Mouse (Mus musculus) intestine, embryonic 16.5 days (tissue): ENCODE measurements around the gene Irf2bpl. TPM values are rescaled to one million over a fixed set of nuclear protein-coding genes. Genes with fewer than 3 reads are reported as not detected.

Experiments
- ATAC-seq: fragments of 200-750 bp; cut with Nextera tagmentation; 2 replicates; pipeline ENCODE4 v1.8.0; 2017; ENCODE audit warnings: moderate TSS enrichment, moderate library complexity
- H3K27ac ChIP-seq: fragments of 300-500 bp; sonication (generic); 2 replicates; pipeline ENCODE4 v1.5.1; 2014; ENCODE audit warnings: mild to moderate bottlenecking, low read length
- H3K27me3 ChIP-seq: fragments of 300-500 bp; sonication (generic); replicated peaks from 2 replicates; pipeline ENCODE4 v1.6.1; 2014; ENCODE audit warnings: low read length, control low read depth, mixed read lengths; ENCODE audit not compliant: control insufficient read depth, insufficient read depth
- H3K36me3 ChIP-seq: fragments of 300-500 bp; sonication (generic); 2 replicates; pipeline ENCODE4 v1.6.1; 2014; ENCODE audit warnings: low read length, control low read depth; ENCODE audit not compliant: control insufficient read depth, insufficient read depth
- H3K4me1 ChIP-seq: fragments of 300-500 bp; sonication (generic); 2 replicates; pipeline ENCODE4 v1.6.1; 2014; ENCODE audit warnings: low read length, control low read depth, mixed read lengths; ENCODE audit not compliant: control insufficient read depth, insufficient read depth
- H3K4me2 ChIP-seq: fragments of 300-500 bp; sonication (generic); 2 replicates; pipeline ENCODE4 v1.6.1; 2014; ENCODE audit warnings: low read depth, low read length, control low read depth
- H3K4me3 ChIP-seq: fragments of 300-500 bp; sonication (generic); 2 replicates; pipeline ENCODE4 v1.5.1; 2014; ENCODE audit warnings: mild to moderate bottlenecking, low read length
- H3K9ac ChIP-seq: fragments of 300-500 bp; sonication (generic); 2 replicates; pipeline ENCODE4 v1.6.1; 2014; ENCODE audit warnings: low read depth, low read length
- H3K9me3 ChIP-seq: fragments of 300-500 bp; sonication (generic); 2 replicates; pipeline ENCODE4 v1.6.1; 2016; ENCODE audit warnings: low read length, control low read depth; ENCODE audit not compliant: control insufficient read depth
- WGBS: fragments of 180-500 bp; shearing (Covaris S2); extraction: QIAGEN DNeasy Blood & Tissue Kit; methylation state at CpG from one replicate; pipeline ENCODE4 v1.1.7; 2014; 5-methylcytosine and 5-hydroxymethylcytosine counted together
- polyA plus RNA-seq: library from polyadenylated mRNA; unstranded; fragments of >200 nt; fragmentation: Nextera tagmentation; extraction: Ambion mirVana; gene quantifications from 2 replicates; pipeline ENCODE4 v1.2.1, GENCODE M21; 2015

Gene Irf2bpl
- polyA plus RNA-seq, 1 experiment from 2014 or later = 8.2 TPM

DNA sequence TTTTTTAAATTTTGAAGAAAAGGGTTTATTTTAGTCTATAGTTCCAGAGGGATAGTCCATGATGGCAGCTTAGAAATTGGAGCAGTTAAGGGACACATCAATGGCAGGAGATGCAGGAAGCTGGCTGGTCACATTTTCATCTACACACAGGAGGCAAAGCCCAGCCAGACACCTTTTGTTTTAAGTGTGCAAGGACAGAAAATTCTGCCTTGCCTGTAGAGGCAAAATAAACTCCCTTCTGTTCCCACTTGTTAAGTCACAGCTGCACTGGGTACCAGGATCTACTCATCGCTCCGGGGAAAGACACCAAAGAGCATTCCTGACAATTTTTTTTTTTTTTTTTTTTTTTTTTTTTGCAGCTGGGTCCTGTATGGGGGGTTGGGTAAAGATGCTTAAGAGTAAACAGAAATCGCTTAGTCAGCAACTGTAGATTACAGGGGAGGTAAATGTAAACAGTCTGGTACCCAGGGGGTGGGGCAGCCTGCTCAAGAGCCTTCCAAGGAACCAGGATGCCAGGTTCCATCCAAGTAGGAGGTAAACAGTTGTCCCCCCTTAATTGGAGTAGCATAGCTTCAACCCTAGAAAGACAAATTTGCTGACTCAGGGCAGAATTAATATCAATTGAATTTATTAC is 4.4 kb downstream of the Irf2bpl start:
- Histone ChIP-seq H3K4me2 (no peak overlapping the region), H3K27ac (no peak overlapping the region)
- WGBS = 65% methylated on average over 3 of the region's 3 CpGs

DNA sequence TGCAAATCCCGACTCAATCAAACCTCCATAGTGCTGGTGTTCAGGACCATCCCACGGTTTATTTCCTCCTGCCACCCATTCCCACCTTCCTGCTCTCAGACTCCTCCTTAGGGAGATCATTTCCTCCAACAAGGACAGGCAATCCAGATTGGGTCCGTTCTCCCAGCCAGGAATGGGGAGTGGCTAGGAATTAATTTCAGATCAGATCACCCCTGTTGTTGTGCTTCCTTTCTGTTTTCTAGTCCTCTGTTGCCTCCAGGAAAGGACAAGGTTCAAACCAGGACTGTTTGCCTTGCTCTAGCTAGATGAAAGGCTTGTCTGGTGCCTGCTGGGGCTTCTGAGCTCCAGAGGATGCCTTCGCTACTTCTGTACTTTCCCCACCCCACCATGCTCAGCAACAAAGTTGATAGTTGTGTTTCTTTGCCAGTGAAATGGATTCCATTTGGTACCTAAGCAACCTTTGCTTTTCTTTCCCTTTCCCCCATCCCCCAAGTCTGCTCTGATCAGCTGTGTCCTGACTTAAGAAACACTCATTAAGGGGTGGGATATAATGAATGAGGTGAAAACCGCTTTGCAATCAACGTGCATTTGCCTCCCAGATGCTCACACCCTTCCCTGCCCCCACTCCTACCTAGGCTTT is 5.0 kb downstream of the Irf2bpl start:
- Histone ChIP-seq H3K4me2 (no peak overlapping the region), H3K4me3 (no peak overlapping the region), H3K36me3 (peaks cover 2% of the 10 kb centered on the region; the same call in 1 of the 2 replicates), H3K27me3 (no peaks in the 10 kb centered on the region), H3K9ac (no peak overlapping the region), H3K27ac (no peak overlapping the region), H3K4me1 (peaks cover 22% of the 10 kb centered on the region), H3K9me3 (no peaks in the 10 kb centered on the region)
- no peak for ATAC-seq
- 58% methylated on average over 6 of the region's 6 CpGs for WGBS

More for the DNA sequence above, 4.4 kb downstream of the Irf2bpl start:
- Histone ChIP-seq H3K9ac (no peak overlapping the region), H3K36me3 (peaks cover 2% of the 10 kb centered on the region; the same call in 1 of the 2 replicates), H3K27me3 (no peaks in the 10 kb centered on the region), H3K9me3 (no peaks in the 10 kb centered on the region), H3K4me1 (peaks cover 25% of the 10 kb centered on the region), H3K4me3 (no peak overlapping the region)
- ATAC-seq = no peak

DNA sequence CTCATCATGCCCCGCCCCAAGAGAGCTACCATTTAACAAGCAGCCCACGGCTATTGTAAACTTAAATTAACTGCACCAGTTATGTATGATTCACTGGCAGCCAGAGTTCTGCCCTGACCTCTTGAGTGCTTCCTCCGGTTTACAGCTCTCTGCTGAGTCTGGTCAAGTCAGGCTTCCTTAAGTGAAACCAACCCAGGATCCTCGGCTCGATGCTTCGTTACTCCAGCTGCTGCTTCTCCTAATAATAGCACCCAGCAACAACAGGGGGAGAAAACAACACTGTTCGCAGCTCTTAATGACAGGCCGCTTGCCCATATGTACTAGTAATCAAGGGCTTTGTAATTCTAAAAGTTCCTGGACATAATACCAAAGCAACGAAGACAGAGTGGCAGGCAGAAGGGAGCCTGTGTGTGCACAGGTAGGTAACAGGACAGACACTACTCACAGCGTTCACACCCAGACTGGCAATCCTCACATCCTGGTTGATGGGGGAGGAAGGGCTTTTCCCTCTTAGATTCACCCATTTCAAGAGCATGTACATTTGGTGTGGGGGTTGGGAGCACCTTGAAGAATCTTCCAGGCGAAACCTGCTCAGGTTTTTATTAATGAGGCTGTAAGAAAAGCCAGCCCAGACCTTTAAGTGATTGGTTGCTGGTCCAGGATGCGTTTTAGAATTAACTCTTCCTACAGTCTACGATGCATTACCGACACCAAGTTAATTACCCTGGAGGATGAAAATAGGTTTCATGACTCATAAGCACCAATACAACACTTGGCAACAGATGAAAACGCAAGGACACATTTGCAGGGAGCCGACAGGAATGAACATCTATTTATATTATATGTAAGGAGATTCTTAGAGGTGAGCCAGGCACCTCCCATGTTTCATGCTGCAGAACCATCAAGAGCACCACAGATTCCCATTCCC is 5.9 kb downstream of the Irf2bpl start:
- Histone ChIP-seq H3K27me3 (no peaks in the 10 kb centered on the region), H3K9ac (no peak overlapping the region), H3K4me1 (peaks cover 22% of the 10 kb centered on the region), H3K36me3 (peaks cover 2% of the 10 kb centered on the region; the same call in 1 of the 2 replicates), H3K4me3 (no peak overlapping the region), H3K9me3 (no peaks in the 10 kb centered on the region), H3K27ac (peak overlapping the region; percentile 6; the same call in 1 of the 2 replicates), H3K4me2 (no peak overlapping the region)
- peak; percentile 18; the same call in 1 of the 2 replicates for ATAC-seq
- 48% methylated on average over 16 of the region's 16 CpGs for WGBS

DNA sequence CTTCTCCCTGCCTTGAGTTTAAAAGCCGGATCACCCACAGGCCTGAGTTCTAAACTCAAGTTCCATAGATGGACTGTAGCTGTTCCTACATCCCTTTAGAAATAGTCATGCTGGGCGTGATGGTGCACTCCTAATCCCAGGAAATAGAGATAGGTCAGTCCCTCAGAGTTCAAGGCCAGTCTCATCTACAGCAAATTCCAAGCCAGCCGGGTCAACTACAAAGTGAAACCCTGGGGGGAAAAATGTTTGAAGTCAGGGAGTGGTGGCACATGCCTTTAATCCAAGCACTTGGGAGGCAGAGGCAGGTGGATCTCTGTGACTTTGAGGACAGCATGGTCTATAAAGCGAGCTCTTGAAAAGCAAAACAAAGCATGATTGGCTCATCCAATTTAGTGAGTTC is 7.6 kb downstream of the Irf2bpl start:
- 83% methylated on average over 4 of the region's 4 CpGs for WGBS
- no peak overlapping the region for H3K4me2 ChIP-seq

DNA sequence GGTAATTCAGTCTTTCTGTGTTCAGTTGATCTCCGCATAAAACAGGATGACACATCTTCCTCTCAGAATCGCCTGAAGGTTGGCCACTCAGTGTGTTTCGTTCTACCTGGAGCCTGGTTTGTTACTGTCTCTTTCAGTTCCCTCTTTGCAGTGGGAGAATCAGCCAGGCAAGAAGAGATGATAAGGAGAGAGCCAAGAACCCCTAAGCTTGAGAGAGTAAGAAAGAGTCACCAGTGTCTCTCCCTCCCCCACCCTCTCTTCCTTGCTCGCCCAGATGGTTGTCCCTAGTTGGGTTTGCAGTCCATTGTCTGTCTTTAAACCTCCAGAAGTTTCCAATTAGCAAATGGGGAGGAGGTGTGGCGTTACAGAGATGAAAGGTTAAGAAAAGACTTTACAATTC is 8.5 kb downstream of the Irf2bpl start:
- Histone ChIP-seq H3K4me3 (no peak overlapping the region), H3K9me3 (no peaks in the 10 kb centered on the region), H3K4me2 (no peak overlapping the region), H3K36me3 (peaks cover 2% of the 10 kb centered on the region; the same call in 1 of the 2 replicates), H3K9ac (no peak overlapping the region), H3K27ac (no peak overlapping the region), H3K27me3 (no peaks in the 10 kb centered on the region), H3K4me1 (peaks cover 18% of the 10 kb centered on the region)
- no peak for ATAC-seq
- 82% methylated on average over 5 of the region's 5 CpGs for WGBS

More for the DNA sequence above, 7.6 kb downstream of the Irf2bpl start:
- no peak overlapping the region for H3K27ac ChIP-seq
- no peak for ATAC-seq
- peaks cover 2% of the 10 kb centered on the region; the same call in 1 of the 2 replicates for H3K36me3 ChIP-seq
- H3K9ac ChIP-seq = no peak overlapping the region
- no peak overlapping the region for H3K4me3 ChIP-seq
- no peaks in the 10 kb centered on the region for H3K27me3 ChIP-seq
- no peaks in the 10 kb centered on the region for H3K9me3 ChIP-seq
- H3K4me1 ChIP-seq = peaks cover 21% of the 10 kb centered on the region

DNA sequence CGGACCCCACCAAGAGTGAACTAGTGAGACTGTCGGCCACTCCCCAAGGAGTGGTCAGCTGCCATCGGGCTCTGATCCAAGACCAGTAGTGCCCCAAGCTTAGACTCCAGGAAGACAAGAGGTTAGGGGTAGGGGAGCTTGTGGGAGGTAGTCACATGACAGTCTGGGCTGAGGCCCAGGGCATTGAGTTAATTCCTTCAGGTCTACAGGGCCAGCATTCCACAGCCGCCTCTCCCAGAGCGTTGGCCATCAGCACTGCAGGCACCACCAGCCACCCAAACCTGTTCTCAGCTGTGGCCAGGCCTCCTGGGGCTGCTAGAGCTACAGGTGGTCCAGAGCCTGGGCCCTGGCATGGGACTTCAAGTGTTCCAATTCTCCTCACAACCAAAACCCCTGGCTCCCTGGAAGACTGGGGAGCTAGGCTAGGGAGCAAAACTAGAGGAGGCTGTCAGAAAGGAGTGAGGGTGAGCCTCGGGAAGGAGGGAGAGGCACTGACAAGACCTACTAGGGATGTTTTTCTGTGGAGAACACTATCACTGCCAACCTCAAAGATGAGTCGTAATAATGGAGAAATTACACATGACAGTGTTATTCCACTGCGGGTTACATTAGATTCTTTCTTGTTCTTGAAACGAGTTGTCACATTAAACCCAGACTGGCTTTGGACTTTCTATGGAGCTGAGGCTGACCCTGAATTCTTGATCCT is 12.1 kb downstream of the Irf2bpl start:
- H3K4me2 ChIP-seq = no peak overlapping the region
- H3K4me1 ChIP-seq = peaks cover 9% of the 10 kb centered on the region
- peak; percentile 29; the same call in 1 of the 2 replicates for ATAC-seq
- no peak overlapping the region for H3K9ac ChIP-seq
- H3K36me3 ChIP-seq = no peaks in the 10 kb centered on the region
- H3K9me3 ChIP-seq = no peaks in the 10 kb centered on the region
- WGBS = 62% methylated on average over 9 of the region's 9 CpGs
- H3K27ac ChIP-seq = no peak overlapping the region
- H3K27me3 ChIP-seq = no peaks in the 10 kb centered on the region
- no peak overlapping the region for H3K4me3 ChIP-seq

DNA sequence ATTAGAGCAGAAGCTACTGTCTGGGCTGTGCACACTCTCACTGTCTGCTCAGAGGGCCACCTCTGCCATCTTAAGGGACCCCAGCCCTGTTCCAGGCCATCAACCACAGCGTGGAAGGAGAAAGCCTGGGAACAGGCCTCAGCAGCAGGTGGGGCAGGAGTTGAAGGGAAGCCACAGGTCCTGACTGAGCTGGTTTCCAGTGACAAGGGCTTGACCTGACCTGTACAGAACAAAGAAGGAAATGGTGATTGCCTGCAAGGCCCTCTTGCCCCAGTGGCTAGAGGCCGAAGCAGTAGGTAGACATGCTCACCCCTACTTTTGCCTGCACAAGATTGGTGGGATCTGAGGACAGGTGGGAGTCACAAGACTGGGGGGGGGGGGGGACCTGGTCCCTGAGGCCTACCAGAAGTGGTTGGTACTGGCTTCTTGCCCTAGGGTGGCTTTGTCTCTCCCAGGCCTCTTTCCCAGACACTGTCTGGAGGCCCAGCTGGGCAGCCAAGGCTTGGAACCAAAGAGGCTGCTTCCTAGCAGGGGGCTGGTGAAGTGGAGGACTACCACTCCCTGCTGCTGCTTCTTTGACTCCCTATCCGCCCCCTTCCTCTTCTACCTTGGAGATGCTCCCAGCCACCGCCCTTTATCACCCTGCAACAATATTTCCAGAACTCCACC is 12.8 kb downstream of the Irf2bpl start:
- ATAC-seq = 0 out of 2 replicates have a peak, but pooled peaks have one; percentile 6
- 74% methylated on average over 4 of the region's 4 CpGs for WGBS

DNA sequence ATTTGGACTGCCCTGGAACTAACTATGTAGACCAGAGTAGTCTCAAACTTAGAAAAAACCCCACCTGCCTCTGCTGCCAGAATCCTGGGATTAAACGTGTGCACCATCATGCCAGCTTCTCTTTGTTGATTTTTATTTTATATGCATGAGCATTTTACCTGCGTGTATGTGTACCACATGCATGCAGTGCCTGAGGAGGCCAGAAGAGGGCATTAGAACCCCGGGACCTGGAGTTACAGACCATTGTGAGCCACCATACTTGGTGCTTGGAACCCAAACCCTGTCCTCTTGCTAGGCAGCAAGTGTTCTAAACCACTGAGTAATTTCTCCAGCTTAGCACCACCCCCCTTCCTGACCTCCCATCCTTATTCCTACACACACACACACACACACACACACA is 13.6 kb downstream of the Irf2bpl start:
- no peaks in the 10 kb centered on the region for H3K9me3 ChIP-seq
- no peak for ATAC-seq
- no peaks in the 10 kb centered on the region for H3K36me3 ChIP-seq
- H3K4me1 ChIP-seq = peaks cover 9% of the 10 kb centered on the region
- 89% methylated on average over 3 of the region's 3 CpGs for WGBS
- H3K4me2 ChIP-seq = no peak overlapping the region
- H3K4me3 ChIP-seq = no peak overlapping the region
- no peak overlapping the region for H3K27ac ChIP-seq
- H3K27me3 ChIP-seq = no peaks in the 10 kb centered on the region
- H3K9ac ChIP-seq = no peak overlapping the region

More for the DNA sequence above, 12.8 kb downstream of the Irf2bpl start:
- H3K9ac ChIP-seq = no peak overlapping the region
- H3K27ac ChIP-seq = no peak overlapping the region
- no peaks in the 10 kb centered on the region for H3K27me3 ChIP-seq
- H3K4me3 ChIP-seq = no peak overlapping the region
- peaks cover 9% of the 10 kb centered on the region for H3K4me1 ChIP-seq
- no peaks in the 10 kb centered on the region for H3K36me3 ChIP-seq
- no peak overlapping the region for H3K4me2 ChIP-seq
- H3K9me3 ChIP-seq = no peaks in the 10 kb centered on the region
